Mouse (Mus musculus): ENCODE results near the gene Epas1.

The Epas1 gene

DNA sequence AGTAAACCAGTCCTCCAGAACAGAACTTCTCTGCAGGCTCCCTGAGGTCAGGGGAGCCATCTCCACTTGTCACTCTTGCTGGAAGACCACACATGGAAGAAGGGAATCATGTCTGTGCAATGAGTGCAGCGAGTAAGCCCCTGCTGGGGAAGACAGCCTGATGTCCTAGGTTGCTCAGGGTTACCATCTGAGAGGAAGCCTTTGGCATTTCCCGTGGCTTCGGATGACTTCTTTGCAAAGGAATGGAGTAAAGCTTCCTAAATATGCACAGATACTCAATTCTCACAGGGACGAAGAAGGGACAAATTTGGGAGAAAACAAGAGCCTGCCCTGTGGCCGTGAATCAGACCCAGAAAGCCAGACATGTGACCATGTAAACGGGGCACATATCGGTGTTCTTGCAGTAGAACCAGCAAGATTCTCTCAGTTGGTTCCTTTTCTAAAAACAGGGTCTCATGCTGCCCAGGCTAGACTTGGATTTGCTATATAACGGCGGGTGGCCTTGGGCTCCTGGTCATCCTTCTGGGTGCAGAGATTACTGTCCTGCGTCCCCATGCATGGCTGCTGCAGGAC is 31.0 kb downstream of the Epas1 start:
- DNase-seq (ENCODE audit: extremely low read depth, insufficient read length, low spot score): no peak

GRCm38 (mm10) chr17:86785612-86786011 is 32.1 kb downstream of the Epas1 start:
- DNase-seq (ENCODE audit: extremely low read depth, insufficient read length, low spot score): no peak

DNA sequence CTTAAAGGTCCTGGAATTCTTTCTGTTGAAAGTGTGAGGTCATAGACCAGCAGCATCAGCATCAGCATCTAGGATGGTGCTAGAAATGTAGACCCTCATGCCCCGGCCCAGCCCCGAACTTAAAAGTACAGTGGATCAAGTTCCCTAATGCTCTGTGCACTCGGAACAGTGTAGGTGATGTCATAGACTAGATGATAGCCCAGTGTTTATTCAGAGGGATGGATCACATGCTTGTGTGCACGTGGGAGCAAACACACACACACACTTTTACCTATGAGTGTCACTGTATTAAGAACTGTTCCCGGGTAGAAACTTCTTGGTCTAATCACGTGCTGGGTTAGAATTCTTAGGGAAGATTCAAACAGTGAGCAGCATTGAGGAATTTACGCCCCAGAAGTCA is 33.0 kb downstream of the Epas1 start:
- no peak for DNase-seq (ENCODE audit: extremely low read depth, insufficient read length, low spot score)

- no peak for DNase-seq (ENCODE audit: extremely low read depth, insufficient read length, low spot score)
These were observed 34.3 kb downstream of the Epas1 start for GRCm38 (mm10) chr17:86787805-86788204.

DNA sequence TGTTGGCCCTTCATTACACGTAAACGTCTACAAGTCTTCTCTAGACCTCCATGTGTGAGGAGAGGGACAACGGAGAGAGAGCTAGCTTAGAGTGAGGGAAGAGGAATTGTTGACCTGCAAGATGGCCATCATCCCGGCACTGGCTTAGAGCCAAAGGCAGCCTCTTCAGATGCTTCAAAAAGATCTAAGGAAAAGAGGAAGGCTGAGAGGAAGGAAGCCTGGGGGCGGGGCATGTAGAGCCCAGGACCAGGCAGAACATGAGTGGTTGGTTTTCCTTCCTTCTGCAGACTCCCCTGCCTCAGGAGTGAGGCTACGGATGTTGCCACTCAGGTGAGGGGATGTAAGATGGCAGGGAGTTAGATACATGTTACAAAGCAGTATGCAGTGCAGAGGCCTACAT is 34.8 kb downstream of the Epas1 start:
- no peak for DNase-seq (ENCODE audit: extremely low read depth, insufficient read length, low spot score)

GRCm38 (mm10) chr17:86791925-86792324 is 38.4 kb downstream of the Epas1 start:
- no peak for DNase-seq (ENCODE audit: extremely low read depth, insufficient read length, low spot score)

- DNase-seq (ENCODE audit: extremely low read depth, insufficient read length, low spot score): no peak
These were observed 42.3 kb downstream of the Epas1 start for GRCm38 (mm10) chr17:86795773-86796172.

DNA sequence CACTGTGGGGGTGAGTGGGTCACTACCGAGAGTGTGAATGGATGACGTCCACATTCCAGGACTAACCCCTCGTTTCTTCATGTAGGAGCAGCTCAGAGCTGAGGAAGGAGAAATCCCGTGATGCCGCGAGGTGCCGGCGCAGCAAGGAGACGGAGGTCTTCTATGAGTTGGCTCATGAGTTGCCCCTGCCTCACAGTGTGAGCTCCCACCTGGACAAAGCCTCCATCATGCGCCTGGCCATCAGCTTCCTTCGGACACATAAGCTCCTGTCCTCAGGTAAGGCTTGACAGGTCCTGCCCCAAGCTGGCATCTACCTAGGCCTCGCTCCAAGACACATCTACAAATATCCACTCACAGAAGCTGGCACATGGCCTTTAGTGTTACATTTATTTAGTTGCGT is 43.5 kb downstream of the Epas1 start:
- DNase-seq (ENCODE audit: extremely low read depth, insufficient read length, low spot score): no peak

- DNase-seq (ENCODE audit: extremely low read depth, insufficient read length, low spot score): no peak
These were observed 45.0 kb downstream of the Epas1 start for GRCm38 (mm10) chr17:86798460-86798859.

GRCm38 (mm10) chr17:86798951-86799350 is 45.5 kb downstream of the Epas1 start:
- DNase-seq (ENCODE audit: extremely low read depth, insufficient read length, low spot score): no peak

GRCm38 (mm10) chr17:86800535-86800934 is 47.0 kb downstream of the Epas1 start:
- DNase-seq (ENCODE audit: extremely low read depth, insufficient read length, low spot score): no peak

GRCm38 (mm10) chr17:86801213-86801815 is 47.8 kb downstream of the Epas1 start:
- DNase-seq (ENCODE audit: extremely low read depth, insufficient read length, low spot score): no peak

- DNase-seq (ENCODE audit: extremely low read depth, insufficient read length, low spot score): no peak
These were observed 48.4 kb downstream of the Epas1 start for GRCm38 (mm10) chr17:86801876-86802275.

DNA sequence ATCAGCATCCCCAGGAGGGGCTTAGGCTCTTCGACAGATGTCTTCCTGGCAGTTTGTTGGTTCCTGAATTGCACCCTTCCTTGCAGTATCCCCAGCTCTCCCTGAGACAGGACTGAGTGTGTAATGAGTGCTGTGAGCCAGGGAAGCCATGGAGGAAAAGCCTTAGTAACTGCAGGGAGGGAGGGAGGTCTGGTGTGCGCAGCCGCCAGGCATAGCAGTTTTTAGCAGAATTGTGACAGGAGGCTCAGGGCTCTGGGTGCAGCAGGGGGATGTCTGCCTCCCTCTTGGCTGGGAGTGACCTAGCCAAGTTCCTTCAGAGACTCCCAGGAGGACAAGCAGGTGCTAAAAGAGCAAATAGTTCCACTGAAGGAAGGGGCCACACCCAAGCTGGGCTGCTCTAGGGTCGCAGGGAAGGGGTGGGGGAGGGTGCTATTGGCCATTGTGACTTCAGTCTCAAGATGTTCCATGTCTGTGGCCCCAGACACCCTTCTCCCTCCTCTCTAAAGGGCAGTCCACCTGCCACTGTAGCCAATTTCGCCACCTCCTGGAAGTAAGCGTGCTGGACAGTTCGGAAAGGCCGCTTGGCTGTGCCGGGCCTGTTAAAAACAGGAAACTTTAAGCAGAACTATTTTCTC is 49.0 kb downstream of the Epas1 start:
- DNase-seq (ENCODE audit: extremely low read depth, insufficient read length, low spot score): no peak

GRCm38 (mm10) chr17:86803147-86803546 is 49.6 kb downstream of the Epas1 start:
- DNase-seq (ENCODE audit: extremely low read depth, insufficient read length, low spot score): no peak

- DNase-seq (ENCODE audit: extremely low read depth, insufficient read length, low spot score): no peak
These were observed 50.2 kb downstream of the Epas1 start for GRCm38 (mm10) chr17:86803653-86804052.

DNA sequence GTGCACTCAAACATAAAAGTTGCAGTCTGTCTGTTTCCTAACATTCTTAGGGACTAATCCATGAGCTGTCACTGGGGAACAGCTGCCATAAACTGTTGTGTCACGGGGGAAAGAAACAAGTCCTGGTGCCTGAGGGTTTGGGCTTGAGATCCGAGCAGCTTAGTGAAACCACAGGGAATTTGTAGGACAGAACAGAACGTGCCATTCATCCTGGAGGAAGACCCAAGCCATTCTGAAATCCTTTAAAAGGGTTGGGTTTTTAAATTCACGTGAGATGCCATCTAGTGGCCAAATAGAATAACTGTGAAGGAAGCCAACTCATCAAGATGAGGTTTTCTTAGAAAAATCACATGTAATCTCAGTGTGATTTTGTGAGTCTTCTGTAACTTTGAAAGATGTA is 58.5 kb downstream of the Epas1 start:
- peak; percentile 48 for DNase-seq (ENCODE audit: extremely low read depth, insufficient read length, low spot score)

DNA sequence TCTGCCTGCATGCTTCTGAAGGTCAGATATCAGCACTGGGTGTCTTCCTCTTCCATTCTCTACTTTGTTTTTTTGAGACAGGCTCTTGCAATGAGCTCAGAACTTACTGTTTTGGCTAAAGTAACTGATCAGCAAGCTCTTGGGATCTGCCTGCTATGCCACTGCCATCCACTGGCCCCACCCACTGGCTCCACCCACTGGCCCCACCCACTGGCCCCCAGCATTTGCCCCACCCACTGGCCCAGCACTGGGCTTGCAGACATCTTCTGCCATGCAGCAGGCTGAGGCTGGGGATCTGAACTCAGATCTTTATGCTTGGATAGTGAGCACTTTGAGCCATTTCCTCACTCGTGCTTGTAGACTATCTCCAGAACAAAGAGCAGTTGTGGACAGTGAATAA is 60.8 kb downstream of the Epas1 start:
- DNase-seq (ENCODE audit: extremely low read depth, insufficient read length, low spot score): peak; percentile 48

DNA sequence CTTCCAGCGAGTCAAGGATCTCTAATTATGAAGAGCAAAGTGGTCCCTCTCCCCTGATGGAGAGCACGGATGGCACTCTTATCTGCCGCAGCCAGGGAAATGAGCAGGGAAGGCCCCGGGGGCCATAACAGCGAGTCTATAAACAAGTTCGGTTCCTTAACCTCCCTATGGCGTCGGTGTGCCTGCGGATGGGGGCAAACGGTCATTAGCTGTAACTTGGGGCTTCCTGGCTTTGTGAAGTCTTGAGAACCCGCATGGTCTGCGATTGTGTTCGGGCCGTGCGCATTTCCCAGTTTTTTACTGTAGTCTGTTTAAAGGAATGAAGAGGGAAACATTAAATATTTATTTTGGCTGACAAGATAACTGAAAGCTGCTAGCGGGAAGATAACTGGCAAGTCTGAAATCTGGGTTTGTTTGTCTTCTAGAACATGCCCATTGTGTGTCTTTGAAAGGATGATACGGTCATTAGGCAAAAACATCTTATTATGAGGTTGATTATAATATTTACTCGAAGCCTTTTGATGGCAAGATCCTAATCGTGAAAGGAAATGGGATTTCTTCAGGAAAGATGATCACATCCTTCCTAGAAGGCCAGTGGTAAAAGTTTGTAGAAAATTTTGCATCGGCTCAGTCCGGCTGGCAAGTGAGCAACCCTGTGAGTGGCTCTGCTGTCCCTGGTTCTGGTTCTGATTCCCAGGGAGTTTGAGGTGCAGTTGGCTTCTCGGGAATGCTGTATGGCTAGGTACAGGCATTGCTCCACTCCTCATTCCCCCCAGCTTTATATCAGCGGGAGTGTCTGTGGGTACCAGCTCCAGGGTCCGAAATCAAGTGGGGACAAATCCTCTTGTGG is 61.7 kb downstream of the Epas1 start:
- DNase-seq (ENCODE audit: extremely low read depth, insufficient read length, low spot score): no peak

DNA sequence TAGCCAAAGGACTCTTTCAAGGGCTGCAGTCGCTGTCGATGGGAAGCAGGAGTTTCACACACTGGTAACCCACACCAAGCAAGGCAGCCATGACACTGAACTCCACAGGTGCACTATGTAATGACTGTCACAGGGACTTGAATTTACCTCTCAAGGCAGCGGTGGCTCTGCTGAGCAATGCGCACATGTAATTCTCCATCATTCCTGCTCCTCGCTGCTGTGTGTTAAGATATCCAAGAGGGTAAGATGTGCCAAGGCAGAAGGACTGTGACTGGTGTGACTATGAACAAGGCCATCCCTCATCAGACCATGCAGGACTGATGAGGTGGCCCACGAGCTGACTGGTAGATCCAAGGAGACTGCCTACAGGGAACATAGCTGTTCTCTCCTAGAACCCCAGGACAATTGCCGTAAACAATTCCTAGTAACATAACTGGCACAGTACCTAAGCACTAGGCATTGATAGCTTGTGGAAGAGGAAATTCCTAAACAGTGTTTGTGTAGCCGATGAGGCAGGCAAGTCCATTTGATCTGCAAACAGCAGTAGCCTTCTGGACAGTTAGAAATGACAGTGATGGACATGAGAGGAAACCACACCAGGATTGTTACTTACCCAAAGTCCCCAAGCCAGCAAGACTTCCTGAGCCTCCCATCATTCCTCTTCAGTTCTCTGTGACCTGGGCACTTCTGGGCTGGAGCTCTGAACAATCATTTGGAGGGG is 68.7 kb downstream of the Epas1 start:
- DNase-seq (ENCODE audit: extremely low read depth, insufficient read length, low spot score): no peak
